Mouse (Mus musculus): ENCODE data around the gene Stard13. TPM values are rescaled to one million over a fixed set of nuclear protein-coding genes. Genes with fewer than 3 reads are reported as not detected.

Stard13 gene
- polyA plus RNA-seq, 1 experiment, result 7.1 TPM

GRCm38 (mm10) chr5:151116192-151116887 lies 117.3 kb downstream of the Stard13 start:
- no peaks in the 10 kb centered on the region for H3K9me3 ChIP-seq (replicated peaks; ENCODE audit: control insufficient read depth, insufficient read depth, low read length, poor library complexity, severe bottlenecking)
- TF ChIP-seq EP300 (IDR thresholded peaks at IDR 0.05; ENCODE audit: insufficient read depth, low read depth, low read length) (no peak), POLR2A (IDR thresholded peaks at IDR 0.05; ENCODE audit: insufficient read depth, low read length) (no peak), CTCF (IDR thresholded peaks at IDR 0.05; ENCODE audit: low read depth, low read length) (no peak)
- H3K27ac ChIP-seq (ENCODE audit: insufficient read depth, low read length), result no peak overlapping the region
- H3K4me1 ChIP-seq (ENCODE audit: control insufficient read depth, insufficient read depth, low read length), result no peaks in the 10 kb centered on the region
- H3K27me3 ChIP-seq (ENCODE audit: control insufficient read depth, insufficient read depth, low read length, poor library complexity, severe bottlenecking), result no peaks in the 10 kb centered on the region
- no peaks in the 10 kb centered on the region for H3K36me3 ChIP-seq (ENCODE audit: control insufficient read depth, insufficient read depth, low read length, poor library complexity, severe bottlenecking)
- H3K4me3 ChIP-seq (ENCODE audit: low read depth, low read length), result no peak overlapping the region
- no peak overlapping the region for H3K9ac ChIP-seq (ENCODE audit: low read depth, poor library complexity, severe bottlenecking)

GRCm38 (mm10) chr5:151112743-151113142 lies 120.9 kb downstream of the Stard13 start:
- H3K36me3 ChIP-seq (ENCODE audit: control insufficient read depth, insufficient read depth, low read length, poor library complexity, severe bottlenecking), result no peaks in the 10 kb centered on the region
- H3K27me3 ChIP-seq (ENCODE audit: control insufficient read depth, insufficient read depth, low read length, poor library complexity, severe bottlenecking), result no peaks in the 10 kb centered on the region
- no peaks in the 10 kb centered on the region for H3K4me1 ChIP-seq (ENCODE audit: control insufficient read depth, insufficient read depth, low read length)
- H3K27ac ChIP-seq (ENCODE audit: insufficient read depth, low read length), result no peak overlapping the region
- H3K9me3 ChIP-seq (replicated peaks; ENCODE audit: control insufficient read depth, insufficient read depth, low read length, poor library complexity, severe bottlenecking), result no peaks in the 10 kb centered on the region
- H3K9ac ChIP-seq (ENCODE audit: low read depth, poor library complexity, severe bottlenecking), result no peak overlapping the region
- no peak overlapping the region for H3K4me3 ChIP-seq (ENCODE audit: low read depth, low read length)
- TF ChIP-seq CTCF (IDR thresholded peaks at IDR 0.05; ENCODE audit: low read depth, low read length), result no peak
- TF ChIP-seq POLR2A (IDR thresholded peaks at IDR 0.05; ENCODE audit: insufficient read depth, low read length), result no peak
- TF ChIP-seq EP300 (IDR thresholded peaks at IDR 0.05; ENCODE audit: insufficient read depth, low read depth, low read length), result no peak

- Histone ChIP-seq H3K27ac (ENCODE audit: insufficient read depth, low read length) (no peak overlapping the region), H3K36me3 (ENCODE audit: control insufficient read depth, insufficient read depth, low read length, poor library complexity, severe bottlenecking) (no peaks in the 10 kb centered on the region), H3K9me3 (replicated peaks; ENCODE audit: control insufficient read depth, insufficient read depth, low read length, poor library complexity, severe bottlenecking) (no peaks in the 10 kb centered on the region), H3K27me3 (ENCODE audit: control insufficient read depth, insufficient read depth, low read length, poor library complexity, severe bottlenecking) (no peaks in the 10 kb centered on the region), H3K9ac (ENCODE audit: low read depth, poor library complexity, severe bottlenecking) (no peak overlapping the region), H3K4me3 (ENCODE audit: low read depth, low read length) (no peak overlapping the region), H3K4me1 (ENCODE audit: control insufficient read depth, insufficient read depth, low read length) (no peaks in the 10 kb centered on the region)
- TF ChIP-seq CTCF (IDR thresholded peaks at IDR 0.05; ENCODE audit: low read depth, low read length), result no peak
- TF ChIP-seq EP300 (IDR thresholded peaks at IDR 0.05; ENCODE audit: insufficient read depth, low read depth, low read length), result no peak
- TF ChIP-seq POLR2A (IDR thresholded peaks at IDR 0.05; ENCODE audit: insufficient read depth, low read length), result no peak
Measured at GRCm38 (mm10) chr5:151111080-151111871, 122.4 kb downstream of the Stard13 start.

- Histone ChIP-seq H3K4me3 (ENCODE audit: low read depth, low read length) (no peak overlapping the region), H3K9me3 (replicated peaks; ENCODE audit: control insufficient read depth, insufficient read depth, low read length, poor library complexity, severe bottlenecking) (no peaks in the 10 kb centered on the region), H3K27me3 (ENCODE audit: control insufficient read depth, insufficient read depth, low read length, poor library complexity, severe bottlenecking) (no peaks in the 10 kb centered on the region), H3K4me1 (ENCODE audit: control insufficient read depth, insufficient read depth, low read length) (no peaks in the 10 kb centered on the region), H3K36me3 (ENCODE audit: control insufficient read depth, insufficient read depth, low read length, poor library complexity, severe bottlenecking) (no peaks in the 10 kb centered on the region), H3K9ac (ENCODE audit: low read depth, poor library complexity, severe bottlenecking) (no peak overlapping the region), H3K27ac (ENCODE audit: insufficient read depth, low read length) (no peak overlapping the region)
- TF ChIP-seq POLR2A (IDR thresholded peaks at IDR 0.05; ENCODE audit: insufficient read depth, low read length), result no peak
- no peak for TF ChIP-seq CTCF (IDR thresholded peaks at IDR 0.05; ENCODE audit: low read depth, low read length)
- no peak for TF ChIP-seq EP300 (IDR thresholded peaks at IDR 0.05; ENCODE audit: insufficient read depth, low read depth, low read length)
Measured at GRCm38 (mm10) chr5:151110461-151110908, 123.2 kb downstream of the Stard13 start.

GRCm38 (mm10) chr5:151109822-151110221 lies 123.8 kb downstream of the Stard13 start:
- no peaks in the 10 kb centered on the region for H3K4me1 ChIP-seq (ENCODE audit: control insufficient read depth, insufficient read depth, low read length)
- no peak overlapping the region for H3K9ac ChIP-seq (ENCODE audit: low read depth, poor library complexity, severe bottlenecking)
- no peaks in the 10 kb centered on the region for H3K9me3 ChIP-seq (replicated peaks; ENCODE audit: control insufficient read depth, insufficient read depth, low read length, poor library complexity, severe bottlenecking)
- H3K36me3 ChIP-seq (ENCODE audit: control insufficient read depth, insufficient read depth, low read length, poor library complexity, severe bottlenecking), result no peaks in the 10 kb centered on the region
- TF ChIP-seq EP300 (IDR thresholded peaks at IDR 0.05; ENCODE audit: insufficient read depth, low read depth, low read length) (no peak), CTCF (IDR thresholded peaks at IDR 0.05; ENCODE audit: low read depth, low read length) (no peak), POLR2A (IDR thresholded peaks at IDR 0.05; ENCODE audit: insufficient read depth, low read length) (no peak)
- H3K4me3 ChIP-seq (ENCODE audit: low read depth, low read length), result no peak overlapping the region
- H3K27ac ChIP-seq (ENCODE audit: insufficient read depth, low read length), result no peak overlapping the region
- H3K27me3 ChIP-seq (ENCODE audit: control insufficient read depth, insufficient read depth, low read length, poor library complexity, severe bottlenecking), result no peaks in the 10 kb centered on the region

- no peaks in the 10 kb centered on the region for H3K9me3 ChIP-seq (replicated peaks; ENCODE audit: control insufficient read depth, insufficient read depth, low read length, poor library complexity, severe bottlenecking)
- TF ChIP-seq CTCF (IDR thresholded peaks at IDR 0.05; ENCODE audit: low read depth, low read length) (no peak), EP300 (IDR thresholded peaks at IDR 0.05; ENCODE audit: insufficient read depth, low read depth, low read length) (no peak), POLR2A (IDR thresholded peaks at IDR 0.05; ENCODE audit: insufficient read depth, low read length) (no peak)
- no peak overlapping the region for H3K27ac ChIP-seq (ENCODE audit: insufficient read depth, low read length)
- no peaks in the 10 kb centered on the region for H3K27me3 ChIP-seq (ENCODE audit: control insufficient read depth, insufficient read depth, low read length, poor library complexity, severe bottlenecking)
- H3K4me3 ChIP-seq (ENCODE audit: low read depth, low read length), result no peak overlapping the region
- H3K9ac ChIP-seq (ENCODE audit: low read depth, poor library complexity, severe bottlenecking), result no peak overlapping the region
- H3K36me3 ChIP-seq (ENCODE audit: control insufficient read depth, insufficient read depth, low read length, poor library complexity, severe bottlenecking), result no peaks in the 10 kb centered on the region
- no peaks in the 10 kb centered on the region for H3K4me1 ChIP-seq (ENCODE audit: control insufficient read depth, insufficient read depth, low read length)
Measured at GRCm38 (mm10) chr5:151108955-151109354, 124.7 kb downstream of the Stard13 start.
